Mouse (Mus musculus) MEL (cell line): Measurements from ENCODE around the gene Muc13. TPM values are rescaled to one million over a fixed set of nuclear protein-coding genes. Genes with fewer than 3 reads are reported as not detected.

ENCODE experiments used
- DNase-seq: peaks from one replicate; pipeline ENCODE4 v3.0.0; 2011; ENCODE audit warnings: low read depth, low spot score
- H3K27ac ChIP-seq: 2 replicates; pipeline ENCODE4 v1.5.1; 2012; ENCODE audit warnings: low read depth, mild to moderate bottlenecking, control low read depth, low read length, moderate library complexity; ENCODE audit not compliant: control insufficient read depth
- H3K27me3 ChIP-seq, 2 experiments: fragments of 150-350 bp in 1 of 2; sonication (generic) in 1 of 2; 2 replicates each; pipeline ENCODE4 v1.6.1; 2012; ENCODE audit warnings: low read length in 2 of 2, mild to moderate bottlenecking in 2 of 2, improper control_type of control experiment in 1 of 2, moderate library complexity in 1 of 2; ENCODE audit not compliant: insufficient read depth in 2 of 2, control insufficient read depth in 1 of 2
- H3K36me3 ChIP-seq, 2 experiments: 2 replicates each; pipeline ENCODE4 v1.6.1; 2012 to 2014; ENCODE audit warnings: low read length in 2 of 2, improper control_type of control experiment in 1 of 2, inconsistent platforms in 1 of 2, mild to moderate bottlenecking in 1 of 2; ENCODE audit not compliant: insufficient read depth in 2 of 2, control insufficient read depth in 1 of 2
- H3K4me1 ChIP-seq, 2 experiments: fragments of 150-350 bp in 1 of 2; sonication (generic) in 1 of 2; 2 replicates each; pipeline ENCODE4 v1.6.1; 2012; ENCODE audit warnings: low read length in 2 of 2, improper control_type of control experiment in 1 of 2, mild to moderate bottlenecking in 1 of 2; ENCODE audit not compliant: insufficient read depth in 2 of 2, control insufficient read depth in 1 of 2
- H3K4me3 ChIP-seq, 2 experiments: fragments of 150-350 bp in 1 of 2; sonication (generic) in 1 of 2; 2 replicates each; pipeline ENCODE4 v1.5.1; 2012; ENCODE audit warnings: low read depth in 2 of 2, low read length in 2 of 2, mild to moderate bottlenecking in 2 of 2, moderate library complexity in 2 of 2, control low read depth in 1 of 2, improper control_type of control experiment in 1 of 2; ENCODE audit not compliant: control insufficient read depth in 1 of 2, insufficient read depth in 1 of 2
- H3K79me2 ChIP-seq: 2 replicates; pipeline ENCODE4 v1.6.1; 2012; ENCODE audit warnings: mild to moderate bottlenecking, low read length, moderate library complexity; ENCODE audit not compliant: control insufficient read depth, poor library complexity, insufficient read depth
- H3K9ac ChIP-seq: 2 replicates; pipeline ENCODE4 v1.6.1; 2012; ENCODE audit warnings: low read depth, mild to moderate bottlenecking, control low read depth, low read length, moderate library complexity; ENCODE audit not compliant: control insufficient read depth, poor library complexity, severe bottlenecking
- H3K9me3 ChIP-seq: fragments of 150-350 bp; sonication (generic); replicated peaks from 2 replicates; pipeline ENCODE4 v1.6.1; 2012; ENCODE audit warnings: mild to moderate bottlenecking, low read length, improper control_type of control experiment, moderate library complexity; ENCODE audit not compliant: insufficient read depth
- CHD1 ChIP-seq: IDR thresholded peaks from 2 replicates; pipeline ENCODE4 v1.6.1; 2012; ENCODE audit warnings: low read depth, mild to moderate bottlenecking, inconsistent platforms, low read length, improper control_type of control experiment
- CTCF ChIP-seq, 3 experiments: IDR thresholded peaks in 2 of 3; conservative IDR thresholded peaks in 1 of 3; 2 replicates each; pipeline ENCODE4 v1.5.1; 2011 to 2012; ENCODE audit warnings: low read length in 3 of 3, low read depth in 2 of 3, mild to moderate bottlenecking in 2 of 3, improper control_type of control experiment in 1 of 3, inconsistent platforms in 1 of 3, mixed read lengths in 1 of 3, moderate library complexity in 1 of 3; ENCODE audit not compliant: control insufficient read depth in 1 of 3, insufficient read depth in 1 of 3, poor library complexity in 1 of 3, severe bottlenecking in 1 of 3
- E2F4 ChIP-seq: IDR thresholded peaks from 2 replicates; pipeline ENCODE4 v1.6.1; 2011; ENCODE audit warnings: low read depth, low read length, improper control_type of control experiment, borderline replicate concordance
- ELF1 ChIP-seq: IDR thresholded peaks from 2 replicates; pipeline ENCODE4 v1.6.1; 2014; ENCODE audit warnings: low read depth, mild to moderate bottlenecking, inconsistent platforms, low read length, improper control_type of control experiment, moderate library complexity
- EP300 ChIP-seq, 2 experiments: IDR thresholded peaks; 2 replicates each; pipeline ENCODE4 v1.6.1; 2011; ENCODE audit warnings: improper control_type of control experiment in 2 of 2, low read length in 2 of 2, low read depth in 1 of 2, mild to moderate bottlenecking in 1 of 2
- ETS1 ChIP-seq: IDR thresholded peaks from 2 replicates; pipeline ENCODE4 v1.6.1; 2012; ENCODE audit warnings: low read depth, mild to moderate bottlenecking, inconsistent platforms, low read length, improper control_type of control experiment, moderate library complexity
- GABPA ChIP-seq: IDR thresholded peaks from 2 replicates; pipeline ENCODE4 v1.6.1; 2012; ENCODE audit warnings: low read depth, mild to moderate bottlenecking, inconsistent platforms, low read length, improper control_type of control experiment, moderate library complexity
- GATA1 ChIP-seq: IDR thresholded peaks from 2 replicates; pipeline ENCODE4 v1.6.1; 2011; ENCODE audit warnings: low read depth, low read length, improper control_type of control experiment
- HCFC1 ChIP-seq: IDR thresholded peaks from 2 replicates; pipeline ENCODE4 v1.6.1; 2012; ENCODE audit warnings: low read depth, mild to moderate bottlenecking, inconsistent platforms, low read length, improper control_type of control experiment, moderate library complexity
- JUND ChIP-seq: IDR thresholded peaks from 2 replicates; pipeline ENCODE4 v1.6.1; 2011; ENCODE audit warnings: low read depth, mild to moderate bottlenecking, improper control_type of control experiment, low read length
- KAT2A ChIP-seq: conservative IDR thresholded peaks from 2 replicates; pipeline ENCODE4 v1.6.1; 2012; ENCODE audit warnings: low read depth, low read length, improper control_type of control experiment, inconsistent platforms
- MAFK ChIP-seq: IDR thresholded peaks from 2 replicates; pipeline ENCODE4 v1.6.1; 2011; ENCODE audit warnings: low read depth, mild to moderate bottlenecking, low read length, improper control_type of control experiment, borderline replicate concordance
- MAX ChIP-seq: IDR thresholded peaks from 2 replicates; pipeline ENCODE4 v1.6.1; 2011; ENCODE audit warnings: low read length, improper control_type of control experiment
- MAZ ChIP-seq: IDR thresholded peaks from 2 replicates; pipeline ENCODE4 v1.6.1; 2012; ENCODE audit warnings: low read depth, mild to moderate bottlenecking, inconsistent platforms, low read length, improper control_type of control experiment
- MEF2A ChIP-seq: IDR thresholded peaks from 2 replicates; pipeline ENCODE4 v1.6.1; 2014; ENCODE audit warnings: low read depth, mild to moderate bottlenecking, inconsistent platforms, low read length, improper control_type of control experiment; ENCODE audit not compliant: poor library complexity, insufficient replicate concordance, severe bottlenecking; ENCODE audit errors: extremely low read depth
- MYB ChIP-seq: IDR thresholded peaks from 2 replicates; pipeline ENCODE4 v1.6.1; 2011; ENCODE audit warnings: mild to moderate bottlenecking, low read depth, low read length, improper control_type of control experiment
- MYC ChIP-seq: IDR thresholded peaks from 2 replicates; pipeline ENCODE4 v1.6.1; 2011; ENCODE audit warnings: low read depth, mild to moderate bottlenecking, low read length, improper control_type of control experiment, moderate library complexity
- NELFE ChIP-seq: IDR thresholded peaks from 2 replicates; pipeline ENCODE4 v1.6.1; 2011; ENCODE audit warnings: low read depth, low read length, improper control_type of control experiment
- NRF1 ChIP-seq: IDR thresholded peaks from 2 replicates; pipeline ENCODE4 v1.6.1; 2014; ENCODE audit warnings: low read depth, mild to moderate bottlenecking, inconsistent platforms, low read length, improper control_type of control experiment, moderate library complexity; ENCODE audit not compliant: poor library complexity, insufficient read depth, severe bottlenecking
- POLR2A ChIP-seq, 2 experiments: IDR thresholded peaks; 2 replicates each; pipeline ENCODE4 v1.6.1; 2011 to 2012; ENCODE audit warnings: low read length in 2 of 2, mild to moderate bottlenecking in 2 of 2, control low read depth in 1 of 2, improper control_type of control experiment in 1 of 2, low read depth in 1 of 2, moderate library complexity in 1 of 2; ENCODE audit not compliant: control insufficient read depth in 1 of 2, insufficient read depth in 1 of 2, poor library complexity in 1 of 2
- POLR2AphosphoS2 ChIP-seq: IDR thresholded peaks from 2 replicates; pipeline ENCODE4 v1.6.1; 2011; ENCODE audit warnings: low read length, improper control_type of control experiment
- POLR2AphosphoS5 ChIP-seq: IDR thresholded peaks from 2 replicates; pipeline ENCODE4 v1.6.1; 2012; ENCODE audit warnings: low read depth, borderline replicate concordance, mild to moderate bottlenecking, inconsistent platforms, low read length, moderate library complexity, mixed read lengths
- RAD21 ChIP-seq: IDR thresholded peaks from 2 replicates; pipeline ENCODE4 v1.6.1; 2011; ENCODE audit warnings: mild to moderate bottlenecking, low read depth, low read length, improper control_type of control experiment
- SIN3A ChIP-seq: IDR thresholded peaks from 2 replicates; pipeline ENCODE4 v1.6.1; 2012; ENCODE audit warnings: low read length, improper control_type of control experiment, inconsistent platforms
- SMC3 ChIP-seq: IDR thresholded peaks from 2 replicates; pipeline ENCODE4 v1.6.1; 2011; ENCODE audit warnings: low read depth, low read length, improper control_type of control experiment
- TBP ChIP-seq: IDR thresholded peaks from 2 replicates; pipeline ENCODE4 v1.8.0; 2011; ENCODE audit warnings: low read depth, low read length, improper control_type of control experiment
- TCF12 ChIP-seq: IDR thresholded peaks from 2 replicates; pipeline ENCODE4 v1.6.1; 2014; ENCODE audit warnings: low read depth, mild to moderate bottlenecking, inconsistent platforms, low read length, improper control_type of control experiment, moderate library complexity
- UBTF ChIP-seq: IDR thresholded peaks from 2 replicates; pipeline ENCODE4 v1.6.1; 2012; ENCODE audit warnings: low read depth, mild to moderate bottlenecking, inconsistent platforms, low read length, improper control_type of control experiment, moderate library complexity, borderline replicate concordance; ENCODE audit not compliant: insufficient read depth
- USF1 ChIP-seq: IDR thresholded peaks from 2 replicates; pipeline ENCODE4 v1.6.1; 2014; ENCODE audit warnings: low read depth, mild to moderate bottlenecking, inconsistent platforms, low read length, improper control_type of control experiment, moderate library complexity
- USF2 ChIP-seq, 2 experiments: IDR thresholded peaks; 2 replicates each; pipeline ENCODE4 v1.6.1; 2011 to 2012; ENCODE audit warnings: improper control_type of control experiment in 2 of 2, low read length in 2 of 2, borderline replicate concordance in 1 of 2, inconsistent platforms in 1 of 2, low read depth in 1 of 2, mild to moderate bottlenecking in 1 of 2; ENCODE audit not compliant: insufficient read depth in 1 of 2
- ZC3H11A ChIP-seq: IDR thresholded peaks from 2 replicates; pipeline ENCODE4 v1.6.1; 2012; ENCODE audit warnings: low read depth, mild to moderate bottlenecking, inconsistent platforms, low read length, improper control_type of control experiment
- ZMIZ1 ChIP-seq: IDR thresholded peaks from 2 replicates; pipeline ENCODE4 v1.6.1; 2012; ENCODE audit warnings: low read depth, mild to moderate bottlenecking, inconsistent platforms, low read length, improper control_type of control experiment, moderate library complexity
- ZNF384 ChIP-seq: IDR thresholded peaks from 2 replicates; pipeline ENCODE4 v1.6.1; 2012; ENCODE audit warnings: low read depth, mild to moderate bottlenecking, inconsistent platforms, low read length, improper control_type of control experiment
- polyA plus RNA-seq, 2 experiments: library from polyadenylated mRNA; stranded (reverse) in 1 of 2; unstranded in 1 of 2; fragments of >175 nt in 1 of 2; fragments of >200 nt in 1 of 2; gene quantifications; 2 replicates each; pipeline versions ENCODE4 v1.2.1 to v1.2.4; 2012; ENCODE audit warnings: low replicate concordance in 2 of 2, low read depth in 1 of 2; ENCODE audit not compliant: insufficient read length in 2 of 2, insufficient read depth in 1 of 2, missing spikeins in 1 of 2
- total RNA-seq: library from RNA; depleted of rRNA; stranded (reverse); fragments of 300-350 nt; gene quantifications from 2 replicates; pipeline ENCODE4 v1.2.3, GENCODE M21; 2012

Gene Muc13
- total and polyA plus RNA-seq, 3 experiments, result 59.5 to 129 TPM; not detected in 1

- no peak overlapping the region for H3K4me3 ChIP-seq
- no peak overlapping the region for H3K27ac ChIP-seq
- no peaks in the 10 kb centered on the region for H3K9me3 ChIP-seq
- H3K9ac ChIP-seq, result no peak overlapping the region
- DNase-seq, result peak; percentile 18
- TF ChIP-seq ZNF384, result peak; percentile 94
- no peak for TF ChIP-seq RAD21
- TF ChIP-seq TCF12, result no peak
- no peak for TF ChIP-seq UBTF
- no peak for TF ChIP-seq MYC
- no peak for TF ChIP-seq MAFK
- no peak for TF ChIP-seq ZMIZ1
- no peak for TF ChIP-seq JUND
- TF ChIP-seq ETS1, result no peak
- no peak for TF ChIP-seq CTCF (IDR thresholded peaks at IDR 0.05 in 2 of 3, conservative IDR thresholded peaks at IDR 0.05 in 1 of 3; ENCODE audit: control insufficient read depth in 1 of 3, insufficient read depth in 1 of 3, low read depth in 2 of 3, low read length in 3 of 3, poor library complexity in 1 of 3, severe bottlenecking in 1 of 3)
- no peak for TF ChIP-seq MAZ
- no peak for TF ChIP-seq MYB
- no peak for TF ChIP-seq TBP
- no peak for TF ChIP-seq ELF1
- TF ChIP-seq POLR2AphosphoS2, result no peak
- no peak for TF ChIP-seq POLR2A (IDR thresholded peaks at IDR 0.05; ENCODE audit: control insufficient read depth in 1 of 2, insufficient read depth in 1 of 2, low read depth in 1 of 2, low read length in 2 of 2, poor library complexity in 1 of 2)
- peak; percentile 46 for TF ChIP-seq GATA1
- no peak for TF ChIP-seq CHD1
- no peak for TF ChIP-seq ZC3H11A
- TF ChIP-seq MAX, result no peak
- no peak for TF ChIP-seq NRF1
- TF ChIP-seq SIN3A, result no peak
- TF ChIP-seq E2F4, result no peak
- TF ChIP-seq NELFE, result no peak
- no peak for TF ChIP-seq USF1
- TF ChIP-seq MEF2A, result peak; percentile 38; the same call in 1 of the 2 replicates
- no peak for TF ChIP-seq KAT2A
- TF ChIP-seq SMC3, result no peak
- TF ChIP-seq GABPA, result no peak
- TF ChIP-seq USF2 (IDR thresholded peaks at IDR 0.05; ENCODE audit: borderline replicate concordance in 1 of 2, insufficient read depth in 1 of 2, low read depth in 1 of 2, low read length in 2 of 2), result no peak
- TF ChIP-seq EP300 (IDR thresholded peaks at IDR 0.05; ENCODE audit: low read depth in 1 of 2, low read length in 2 of 2), result peak; percentile 18 to 42; a peak in 1 of 4 replicates
- TF ChIP-seq HCFC1, result no peak
- no peak for TF ChIP-seq POLR2AphosphoS5
- no peaks in the 10 kb centered on the region for H3K79me2 ChIP-seq
- H3K36me3 ChIP-seq, result peaks cover 0 to 4% of the 10 kb centered on the region in 2 experiments; a peak in 1 of 4 replicates
- H3K4me1 ChIP-seq, result peaks cover 0 to 16% of the 10 kb centered on the region in 2 experiments; a peak in 2 of 4 replicates
- no peaks in the 10 kb centered on the region for H3K27me3 ChIP-seq
Observed at GRCm38 (mm10) chr16:33859380-33859779, 65.5 kb downstream of the Muc13 start.
